Mouse (Mus musculus) heart, adult 2 months (tissue): ENCODE data around the gene Lrrc58.

Source experiments
- CTCF ChIP-seq: fragments of 200-600 bp; IDR thresholded peaks from 2 replicates; pipeline ENCODE4 v1.8.1; 2022; ENCODE audit warnings: antibody characterized with exemption, mild to moderate bottlenecking, moderate library complexity
- EP300 ChIP-seq: fragments of 200-500 bp; IDR thresholded peaks from 2 replicates; pipeline ENCODE4 v1.6.1; 2011; ENCODE audit warnings: low read depth, low read length, control low read depth; ENCODE audit not compliant: insufficient read depth
- POLR2A ChIP-seq: fragments of 200-500 bp; IDR thresholded peaks from 2 replicates; pipeline ENCODE4 v1.6.1; 2011; ENCODE audit warnings: mild to moderate bottlenecking, low read depth, low read length, control low read depth; ENCODE audit not compliant: insufficient read depth

DNA sequence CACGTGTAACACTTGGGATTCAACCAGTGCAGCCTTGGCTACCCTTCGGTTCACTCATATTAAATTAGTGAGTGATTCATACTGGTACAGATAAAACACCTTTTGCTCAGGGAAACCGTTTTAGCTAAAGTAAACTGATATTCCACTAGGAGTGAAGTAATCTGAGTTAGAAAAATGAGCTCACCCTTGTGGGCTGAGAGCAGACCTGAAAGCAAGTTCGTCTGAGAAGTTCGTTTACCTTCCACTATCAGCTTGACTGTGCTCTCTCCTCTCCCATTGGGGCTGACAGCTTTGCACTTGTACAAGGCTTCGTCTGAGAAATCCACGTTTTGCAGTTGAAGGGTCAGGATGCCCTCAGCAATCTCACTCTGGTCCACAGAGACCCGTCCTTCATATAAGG lies 12.6 kb upstream of the Lrrc58 start:
- TF ChIP-seq POLR2A (no peak), CTCF (no peak), EP300 (no peak)
